Mouse (Mus musculus): ENCODE results near the gene Caskin2.
"Not testable (repeated sequence)": the region's sequence is repeated elsewhere in the genome, so short reads cannot be mapped to it uniquely, and the experiment has no call there.

Gene Caskin2

DNA sequence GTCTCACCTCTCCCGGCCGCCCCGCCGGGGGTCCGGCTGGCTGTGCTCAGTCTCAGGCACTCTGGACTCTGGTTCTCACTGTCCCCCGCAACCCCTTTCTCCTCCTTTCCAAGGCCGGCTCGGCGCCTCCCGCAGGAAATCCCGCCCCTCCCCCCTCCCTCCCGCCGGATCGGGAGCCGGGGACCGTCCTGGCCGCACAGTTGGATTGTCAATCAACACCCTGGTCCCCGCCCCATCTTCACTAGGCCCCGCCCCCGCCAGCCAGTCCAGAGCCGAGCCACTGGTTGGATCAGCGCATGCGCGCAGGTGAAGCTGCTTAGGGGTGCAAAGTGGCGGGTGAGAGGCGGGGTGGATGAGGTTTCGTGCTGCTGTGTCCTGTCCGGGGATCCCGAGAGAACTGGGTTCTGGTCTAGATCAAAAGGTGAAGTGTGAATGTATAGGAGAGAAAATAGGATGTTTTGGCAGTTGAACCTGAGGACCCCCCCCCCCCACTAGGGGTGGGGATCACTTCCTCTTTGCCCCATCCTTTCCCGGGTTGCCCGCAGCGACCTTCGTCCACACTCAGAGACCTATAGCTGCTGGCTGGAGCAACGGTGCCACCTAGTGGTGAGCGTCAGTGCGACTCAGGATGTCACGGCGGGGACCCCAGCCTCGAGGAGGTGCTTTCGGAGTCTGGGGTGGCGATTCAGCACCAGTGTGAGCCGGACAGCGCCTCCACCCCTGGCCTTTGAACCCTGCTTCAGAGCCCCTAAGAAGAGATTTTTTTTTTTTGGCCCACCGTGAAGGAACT, at the start of gene Caskin2:
Gene Caskin2 (minus strand): TSS at position 133 of the 790 bp plus-strand sequence.
- peak; percentile 97 for DNase-seq (ENCODE audit: low read depth, low spot score)

DNA sequence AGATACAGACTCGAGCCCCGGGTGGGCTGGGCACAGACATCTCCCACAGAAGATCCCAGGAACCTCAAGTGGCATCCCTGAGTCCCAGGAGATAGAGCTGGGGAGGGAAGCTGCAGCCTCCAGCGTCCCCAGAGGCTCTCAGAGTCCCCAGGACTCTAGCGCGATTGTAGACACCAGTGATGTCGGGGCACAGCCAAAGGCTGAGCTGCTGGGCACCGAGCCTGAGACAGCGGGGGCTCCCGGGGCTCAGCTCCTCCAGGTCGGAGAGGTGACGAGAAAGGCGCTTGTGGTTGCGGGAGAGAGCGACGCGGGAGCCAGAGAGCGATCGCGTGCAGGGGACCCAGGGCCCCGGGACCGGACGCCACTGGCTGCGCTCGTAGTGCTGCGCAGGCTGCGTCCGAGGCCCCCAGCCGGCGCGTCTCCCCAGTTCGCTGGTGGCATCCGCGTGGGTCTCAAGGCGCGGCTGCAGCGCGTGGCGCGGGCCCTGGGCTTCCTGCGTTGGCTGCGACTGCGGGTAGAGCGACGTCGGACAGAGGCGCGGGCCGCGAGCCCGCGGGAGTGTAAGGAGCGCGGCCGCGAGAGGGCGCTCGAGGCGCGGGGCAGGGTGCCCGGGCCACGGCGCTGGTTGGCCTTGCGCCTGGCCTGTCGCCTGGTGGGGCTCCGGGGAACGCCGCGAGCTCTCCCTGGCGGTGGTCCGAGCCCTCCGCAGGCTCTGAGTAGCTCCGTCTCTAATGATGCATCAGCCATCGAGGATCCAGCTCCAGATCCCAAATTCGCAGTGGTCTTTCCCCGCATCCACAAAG, 45.9 kb upstream of the Caskin2 start:
- peak; percentile 60 for DNase-seq (ENCODE audit: low read depth, low spot score)

- no peak for DNase-seq (ENCODE audit: low read depth, low spot score)
Observed at GRCm38 (mm10) chr11:115858354-115858753, 44.9 kb upstream of the Caskin2 start, which contains the start of gene Myo15b. Gene Myo15b (plus strand): TSS chr11:115858406.

DNA sequence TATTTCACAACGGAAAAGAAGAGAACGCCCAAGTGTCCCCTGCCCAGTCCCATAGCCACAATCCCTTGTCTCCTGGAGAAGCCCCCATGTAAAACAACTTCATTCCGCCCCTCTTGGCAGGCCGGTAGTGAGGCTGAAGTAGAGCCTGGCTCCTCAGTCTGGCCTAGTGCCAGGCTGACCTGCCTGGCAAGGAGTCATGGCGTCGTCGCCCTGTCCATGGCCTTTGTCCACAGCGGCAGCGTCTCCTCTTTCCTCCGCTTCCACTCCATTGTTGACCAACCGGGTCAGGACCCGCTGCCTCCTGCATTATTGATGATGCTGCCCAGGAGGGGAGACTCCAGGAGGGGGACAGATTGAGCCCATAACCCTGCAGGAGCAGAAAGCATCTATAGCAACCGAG, 44.5 kb upstream of the Caskin2 start:
- no peak for DNase-seq (ENCODE audit: low read depth, low spot score)

GRCm38 (mm10) chr11:115857146-115857545, 43.7 kb upstream of the Caskin2 start:
- not testable (repeated sequence) for DNase-seq (ENCODE audit: low read depth, low spot score)

- DNase-seq (ENCODE audit: low read depth, low spot score), result no peak
Observed at GRCm38 (mm10) chr11:115854674-115855073, 41.2 kb upstream of the Caskin2 start.

DNA sequence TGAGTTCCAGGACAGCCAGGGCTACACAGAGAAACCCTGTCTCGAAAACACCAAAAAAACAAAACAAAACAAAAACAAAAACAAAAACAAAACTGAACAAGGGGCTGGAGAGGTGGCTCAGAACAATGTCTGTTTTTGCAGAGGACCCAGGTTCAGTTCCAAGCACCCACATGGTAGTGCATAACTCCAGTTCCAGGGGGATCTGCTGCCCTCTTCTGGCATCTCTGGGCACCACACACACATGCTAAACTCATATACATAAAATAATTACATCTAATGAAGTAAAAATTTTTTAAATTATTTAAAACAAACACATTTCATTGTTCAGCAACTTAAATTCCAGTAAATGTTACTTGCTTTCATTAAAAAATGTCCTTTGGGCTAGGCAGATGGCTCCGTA, 32.4 kb upstream of the Caskin2 start:
- no peak for DNase-seq (ENCODE audit: low read depth, low spot score)

DNA sequence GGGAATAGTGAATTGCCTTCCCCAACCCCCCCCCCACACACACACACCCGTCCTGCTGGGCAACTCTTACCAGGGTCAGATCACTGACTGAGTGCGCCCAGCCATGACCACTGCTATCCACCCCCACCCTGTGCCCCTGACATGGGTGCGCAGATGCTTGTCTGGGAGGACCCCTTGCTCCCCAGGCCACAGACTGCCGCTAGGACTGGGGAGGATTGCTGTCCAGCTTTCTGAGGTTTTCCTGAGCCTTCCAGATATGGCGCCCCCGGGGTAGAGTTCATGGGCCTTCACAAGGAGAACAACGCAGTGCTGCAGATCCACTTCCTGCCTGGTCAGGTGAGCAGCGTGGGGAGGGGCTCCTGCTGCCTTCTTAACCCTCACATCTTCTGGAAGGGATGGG, 30.8 kb upstream of the Caskin2 start:
- no peak for DNase-seq (ENCODE audit: low read depth, low spot score)

GRCm38 (mm10) chr11:115843891-115844239, 30.4 kb upstream of the Caskin2 start:
- no peak for DNase-seq (ENCODE audit: low read depth, low spot score)

DNA sequence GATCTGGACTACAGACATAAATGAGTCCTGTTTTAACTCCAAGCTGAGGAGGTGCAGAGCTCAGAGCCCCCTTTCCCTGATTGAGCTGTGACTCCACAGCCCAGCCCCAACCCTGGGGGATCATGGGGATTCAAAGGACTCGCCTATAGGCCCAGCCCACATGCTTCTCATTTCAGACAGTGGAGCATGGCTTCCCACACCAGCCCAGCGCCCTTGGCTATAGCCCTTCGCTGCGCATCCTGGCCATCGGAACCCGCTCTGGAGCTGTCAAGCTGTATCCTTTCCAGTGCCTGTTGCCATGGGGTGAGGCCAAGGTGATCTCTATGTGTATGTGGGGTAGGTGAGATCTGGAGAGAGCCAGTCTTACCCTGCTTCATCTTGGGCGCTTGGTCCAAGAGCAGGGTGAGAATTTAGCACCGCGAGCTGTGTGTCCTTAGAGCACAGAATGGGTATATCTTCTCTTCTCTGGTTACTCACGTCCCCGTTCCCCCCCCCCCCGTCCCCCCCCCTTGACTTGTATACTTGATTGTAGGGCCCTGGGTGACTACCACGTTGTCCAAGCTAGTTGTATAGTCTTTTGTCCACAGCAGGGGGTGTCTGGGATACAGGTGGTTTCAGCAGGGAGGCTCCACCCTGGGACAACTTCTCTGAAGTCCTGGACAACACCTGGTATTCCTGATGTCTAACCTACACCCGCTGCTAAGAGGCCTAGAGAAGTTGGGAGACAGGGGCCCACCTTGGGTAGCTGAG, 29.9 kb upstream of the Caskin2 start:
- DNase-seq (ENCODE audit: low read depth, low spot score), result no peak

- DNase-seq (ENCODE audit: low read depth, low spot score), result no peak
Observed at GRCm38 (mm10) chr11:115841961-115842550, 28.6 kb upstream of the Caskin2 start.

- DNase-seq (ENCODE audit: low read depth, low spot score), result no peak
Observed at GRCm38 (mm10) chr11:115841044-115841443, 27.6 kb upstream of the Caskin2 start.

DNA sequence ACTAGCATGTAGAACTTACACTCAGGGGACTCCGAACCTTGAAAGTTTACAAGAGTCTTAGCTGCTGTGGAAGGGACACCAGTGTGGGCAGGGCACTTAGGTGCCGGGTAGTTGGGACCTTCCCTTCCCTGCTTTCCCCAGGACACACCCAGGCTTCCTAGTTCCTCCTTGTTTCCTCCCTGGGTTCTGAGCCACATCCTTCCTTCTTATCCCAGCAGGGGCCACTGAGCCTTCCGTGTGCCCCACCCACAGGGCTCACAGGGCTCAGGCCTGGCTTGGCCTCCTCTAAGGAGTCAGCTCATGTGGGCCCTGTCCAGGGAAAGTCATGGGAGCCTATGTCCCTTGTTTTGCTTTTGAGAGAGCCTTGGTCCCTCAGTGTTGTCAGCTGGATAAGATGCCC, 26.3 kb upstream of the Caskin2 start:
- no peak for DNase-seq (ENCODE audit: low read depth, low spot score)

DNA sequence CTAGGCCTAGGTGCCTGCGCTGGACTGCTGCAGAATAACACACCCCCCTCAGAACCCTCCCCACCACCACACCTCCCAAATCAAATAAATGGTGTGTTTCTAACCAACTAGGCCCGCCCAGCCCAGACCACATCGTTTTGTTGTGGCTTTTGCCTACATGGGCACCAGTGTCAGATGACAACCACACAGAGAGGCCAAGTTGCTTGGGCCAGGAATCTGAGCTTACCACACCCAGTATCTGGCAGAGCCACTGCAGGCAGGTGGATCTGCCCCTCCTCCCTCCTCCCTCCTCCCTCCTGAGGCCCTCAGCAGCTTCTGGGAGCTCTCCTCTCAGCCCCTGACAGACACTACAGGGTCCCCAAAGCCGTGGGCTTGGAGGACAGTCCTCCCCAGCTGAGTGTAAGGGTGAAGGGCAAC, 25.5 kb upstream of the Caskin2 start:
- DNase-seq (ENCODE audit: low read depth, low spot score), result no peak

- no peak for DNase-seq (ENCODE audit: low read depth, low spot score)
Observed at GRCm38 (mm10) chr11:115837606-115838345, 24.3 kb upstream of the Caskin2 start.

DNA sequence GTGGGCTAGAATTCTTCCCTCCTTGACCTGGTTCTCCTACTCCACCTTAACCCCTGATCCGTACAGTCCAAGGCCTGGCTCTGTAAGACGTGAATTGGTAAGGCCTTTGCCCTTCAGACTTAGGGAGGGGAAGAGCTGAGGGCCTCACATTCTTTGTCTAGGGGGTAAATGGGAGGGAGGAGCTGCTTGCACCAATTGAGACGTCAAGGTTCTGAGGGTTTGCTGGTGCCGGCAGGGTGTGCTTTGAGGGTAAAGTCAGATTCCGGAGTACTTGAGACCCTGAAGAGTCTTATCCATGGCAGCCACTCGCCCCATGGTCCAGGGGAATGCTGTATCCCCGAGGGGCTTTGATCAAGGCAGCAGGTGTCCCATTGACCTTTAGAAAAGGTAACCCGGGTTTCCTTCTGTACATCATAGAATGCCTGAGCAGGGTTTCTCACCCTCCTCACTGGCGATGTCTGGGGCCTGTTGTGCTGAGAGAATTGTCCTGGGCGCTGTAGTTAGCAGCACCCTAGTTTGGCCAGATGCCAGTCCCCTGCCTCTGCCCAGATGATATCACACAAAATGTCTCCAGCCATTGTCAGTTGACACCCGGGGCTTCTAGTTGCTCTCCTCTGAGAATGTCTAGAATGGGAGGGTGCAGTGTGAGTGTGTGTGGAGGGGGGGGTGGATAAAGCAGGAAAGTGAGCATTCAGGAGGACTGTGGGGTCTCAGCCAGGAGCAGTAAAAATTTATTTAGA, 23.4 kb upstream of the Caskin2 start:
- no peak for DNase-seq (ENCODE audit: low read depth, low spot score)

- no peak for DNase-seq (ENCODE audit: low read depth, low spot score)
Observed at GRCm38 (mm10) chr11:115834033-115834432, 20.6 kb upstream of the Caskin2 start.

GRCm38 (mm10) chr11:115833021-115833513, 19.6 kb upstream of the Caskin2 start:
- DNase-seq (ENCODE audit: low read depth, low spot score), result peak; percentile 66

DNA sequence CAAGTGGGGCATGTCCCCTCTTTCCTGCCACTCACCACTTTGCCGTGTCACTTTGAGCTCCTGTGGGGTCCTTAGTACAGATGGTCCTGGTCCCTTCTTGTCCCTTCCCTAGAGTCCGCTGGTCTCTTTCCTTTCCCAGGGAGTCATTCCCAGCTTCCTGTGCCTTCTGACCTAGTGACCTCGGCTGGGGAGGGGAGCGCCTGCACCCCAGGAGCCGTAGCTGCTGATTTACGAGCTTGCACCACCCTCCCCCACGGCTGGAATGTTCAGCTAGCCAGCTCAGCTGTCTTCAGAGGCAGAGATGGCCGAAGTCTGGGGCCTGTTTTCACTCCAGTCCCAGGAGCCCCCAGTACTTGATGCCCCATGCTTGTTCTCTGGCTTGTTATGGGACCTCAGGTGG, 19.1 kb upstream of the Caskin2 start:
- no peak for DNase-seq (ENCODE audit: low read depth, low spot score)

GRCm38 (mm10) chr11:115832064-115832463, 18.6 kb upstream of the Caskin2 start:
- DNase-seq (ENCODE audit: low read depth, low spot score), result no peak
